Mouse (Mus musculus) Patski (cell line): ENCODE results near the gene Bglap2. TPM values are rescaled to one million over a fixed set of nuclear protein-coding genes. Genes with fewer than 3 reads are reported as not detected.
"Not testable (repeated sequence)": the region's sequence is repeated elsewhere in the genome, so short reads cannot be mapped to it uniquely, and the experiment has no call there.

Experiments used
- ATAC-seq: fragments of 100-300 bp; one replicate; pipeline ENCODE4 v1.8.0; 2021
- CTCF ChIA-PET: fragments of 350-600 bp; sonication (Branson Sonifier 250); formaldehyde crosslinking; loops from one replicate; lab custom pipeline; 2022; ENCODE audit warnings: inconsistent platforms; lab: Charles Lee
- POLR2A ChIA-PET: fragments of 350-600 bp; sonication (Branson Sonifier 250); formaldehyde crosslinking; loops from one replicate; lab custom pipeline; 2022; ENCODE audit warnings: antibody characterized with exemption, inconsistent platforms; lab: Charles Lee
- DNase-seq: peaks from one replicate; pipeline ENCODE4 v3.0.0-alpha.2; 2011; ENCODE audit warnings: low read depth, low spot score
- H3K27me3 ChIP-seq: fragments of 371-371 bp; one replicate; pipeline ENCODE4 v1.5.1; 2021
- CTCF ChIP-seq: fragments of 100-300 bp; IDR thresholded peaks from one replicate; pipeline ENCODE4 v1.5.1; 2021
- in situ Hi-C: fragments of 300-500 bp; cut with MboI; formaldehyde crosslinking; loops from 3 replicates; pipeline ENCODE4 v1.11.1; 2018; ENCODE audit warnings: low pct_unique_long_range_greater_than_20kb, mixed read lengths
- polyA plus RNA-seq: library from polyadenylated mRNA; unstranded; gene quantifications from one replicate; pipeline ENCODE4 v1.2.3, GENCODE M21; 2021

The Bglap2 gene
- polyA plus RNA-seq: not detected

DNA sequence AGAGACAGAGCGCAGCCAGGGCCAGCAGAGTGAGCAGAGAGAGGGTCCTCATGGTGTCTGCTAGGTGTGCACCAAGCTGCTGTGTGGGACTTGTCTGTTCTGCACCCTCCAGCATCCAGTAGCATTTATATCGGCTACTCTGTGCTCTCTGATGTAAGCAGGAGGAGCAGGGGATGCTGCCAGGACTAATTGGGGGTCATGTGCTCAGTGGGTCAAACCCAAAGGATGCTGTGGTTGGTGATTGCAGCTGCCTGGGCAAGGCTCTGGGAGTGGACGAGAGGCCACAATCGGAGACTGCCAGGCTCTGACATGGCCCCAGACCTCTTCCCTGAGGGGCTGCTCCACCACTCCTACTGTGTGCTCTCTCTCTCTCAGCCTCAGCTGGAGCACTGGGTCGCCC, at the start of gene Bglap2:
TSS of gene Bglap2 (minus strand) at position 101 of the 400 bp plus-strand sequence.
- POLR2A ChIA-PET, DNase-seq, in situ Hi-C loops, H3K27me3 ChIP-seq, ATAC-seq, CTCF ChIA-PET: not testable (repeated sequence)

DNA sequence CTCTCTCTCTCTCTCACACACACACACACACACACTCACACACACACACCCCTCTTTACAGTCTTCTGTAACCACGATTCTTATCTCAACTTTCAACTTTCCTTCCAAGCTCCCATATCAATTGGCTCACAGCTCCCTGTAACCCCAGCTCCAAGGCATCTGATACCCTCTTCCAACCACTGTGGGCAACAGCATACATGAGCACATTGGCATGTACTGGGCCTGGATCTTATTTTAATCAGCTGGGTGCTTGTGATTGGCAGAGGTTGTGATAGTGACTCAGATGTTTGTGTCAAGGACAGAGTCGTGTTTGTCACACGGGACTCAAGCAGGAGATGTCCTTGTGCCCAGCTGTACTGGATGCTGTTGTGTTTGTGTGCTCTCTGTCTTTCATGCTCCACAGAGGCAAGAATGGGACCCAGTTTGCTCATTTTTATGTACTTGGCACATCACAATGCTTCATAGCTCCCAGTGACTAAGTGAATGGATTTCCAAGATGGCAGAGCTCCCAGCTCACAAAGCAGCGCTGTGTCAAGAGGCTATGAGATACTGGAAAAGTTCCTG, 48.9 kb upstream of the Bglap2 start:
- DNase-seq (no peak), ATAC-seq (no peak)
- ChIA-PET CTCF (interaction anchor here (0.7 to 2.8 kb wide), 12 partner anchors 12 to 56 kb away, joined by 3 to 23 read pairs (median 4); no protein-coding TSS in a partner anchor), POLR2A (interaction anchor here (0.6 to 1.2 kb wide), 3 partner anchors 11 to 223 kb away, joined by 3 to 5 read pairs (median 4); no protein-coding TSS in a partner anchor)
- in situ Hi-C loops: no loop called here
- H3K27me3 ChIP-seq: peaks cover 21% of the 10 kb centered on the region
- TF ChIP-seq CTCF: no peak

GRCm38 (mm10) chr3:88425708-88426420, 47.4 kb upstream of the Bglap2 start:
- ATAC-seq: no peak
- TF ChIP-seq CTCF: no peak
- in situ Hi-C loops: no loop called here
- peaks cover 13% of the 10 kb centered on the region for H3K27me3 ChIP-seq
- ChIA-PET POLR2A (interaction anchor here (1.6 kb wide), 1 partner anchor 15 kb away, joined by 5 read pairs; the partner anchor contains the start of gene Pmf1), CTCF (interaction anchor here (0.6 to 4.8 kb wide), 5 partner anchors 10 to 41 kb away, joined by 3 to 35 read pairs (median 5); no protein-coding TSS in a partner anchor)
- no peak for DNase-seq

- in situ Hi-C loops: no loop called here
- POLR2A ChIA-PET: interaction anchor here (1.2 to 1.6 kb wide), 2 partner anchors 15 to 18 kb away, joined by 4 to 5 read pairs; partner anchors contain the start of gene Pmf1
- CTCF ChIA-PET: interaction anchor here (0.6 to 4.8 kb wide), 5 partner anchors 13 to 58 kb away, joined by 3 to 35 read pairs (median 5); no protein-coding TSS in a partner anchor
- H3K27me3 ChIP-seq: peaks cover 10% of the 10 kb centered on the region
- no peak for ATAC-seq
- DNase-seq: no peak
- no peak for TF ChIP-seq CTCF
These were observed 46.8 kb upstream of the Bglap2 start for GRCm38 (mm10) chr3:88425330-88425689.

GRCm38 (mm10) chr3:88424605-88425329, 46.3 kb upstream of the Bglap2 start, which contains the start of gene Slc25a44:
Gene Slc25a44, minus strand, starts transcription at chr3:88425139.
- in situ Hi-C loops: no loop called here
- no peak for TF ChIP-seq CTCF
- DNase-seq (peak; percentile 98), ATAC-seq (peak; percentile 95)
- ChIA-PET POLR2A (interaction anchor here (1.2 to 1.6 kb wide), 3 partner anchors 11 to 17 kb away, joined by 3 to 5 read pairs (median 4); partner anchors contain the start of gene Pmf1), CTCF (interaction anchor here (0.7 to 4.8 kb wide), 3 partner anchors 18 to 59 kb away, joined by 3 to 35 read pairs (median 11); no protein-coding TSS in a partner anchor)
- H3K27me3 ChIP-seq: peaks cover 4% of the 10 kb centered on the region

GRCm38 (mm10) chr3:88422020-88422720, 43.7 kb upstream of the Bglap2 start:
- POLR2A ChIA-PET: interaction anchor here (1.2 to 1.4 kb wide), 3 partner anchors 12 to 16 kb away, joined by 3 to 4 read pairs (median 3); partner anchors contain the start of gene Pmf1
- peak; percentile 70 for DNase-seq
- peak; percentile 22 for ATAC-seq
- TF ChIP-seq CTCF: no peak
- CTCF ChIA-PET: interaction anchor here (0.9 to 4.8 kb wide), 7 partner anchors 10 to 100 kb away, joined by 3 to 35 read pairs (median 5); partner anchors contain the start of gene Pmf1
- H3K27me3 ChIP-seq: no peaks in the 10 kb centered on the region
- in situ Hi-C loops: no loop called here

- in situ Hi-C loops: no loop called here
- ChIA-PET POLR2A (no interaction called here), CTCF (no interaction called here)
- TF ChIP-seq CTCF: no peak
- ATAC-seq (no peak), DNase-seq (no peak)
- no peaks in the 10 kb centered on the region for H3K27me3 ChIP-seq
These were observed 42.3 kb upstream of the Bglap2 start for GRCm38 (mm10) chr3:88420771-88421170.

- ChIA-PET POLR2A (interaction anchor here (0.7 kb wide), 1 partner anchor 11 kb away, joined by 3 read pairs; no protein-coding TSS in a partner anchor), CTCF (interaction anchor here (1.0 to 1.6 kb wide), 2 partner anchors 11 to 28 kb away, joined by 3 to 6 read pairs; no protein-coding TSS in a partner anchor)
- H3K27me3 ChIP-seq: no peaks in the 10 kb centered on the region
- ATAC-seq (no peak), DNase-seq (no peak)
- TF ChIP-seq CTCF: no peak
- in situ Hi-C loops: no loop called here
These were observed 39.5 kb upstream of the Bglap2 start for GRCm38 (mm10) chr3:88418016-88418415.

DNA sequence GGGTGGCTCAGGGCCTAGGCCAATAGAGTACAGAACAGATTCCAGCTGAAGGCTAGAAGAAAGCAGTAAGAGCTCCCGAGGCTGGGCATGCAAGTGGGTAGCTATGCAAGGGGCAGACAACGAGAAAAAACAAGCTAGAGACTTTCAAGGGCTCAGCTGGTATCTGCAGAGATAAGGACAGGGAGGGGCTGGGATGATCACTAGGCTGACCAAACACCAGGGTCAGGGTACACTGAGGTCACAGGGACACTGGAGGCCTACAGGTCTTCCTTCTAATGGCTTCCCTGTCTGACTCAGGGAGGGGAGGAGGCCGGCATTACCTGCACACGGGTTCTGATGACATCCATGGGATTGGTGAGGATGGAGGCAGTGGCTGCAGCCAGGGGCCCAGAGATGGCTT, 37.2 kb upstream of the Bglap2 start:
- no peak for ATAC-seq
- in situ Hi-C loops: no loop called here
- no peaks in the 10 kb centered on the region for H3K27me3 ChIP-seq
- CTCF ChIA-PET: interaction anchor here (0.7 to 1.5 kb wide), 3 partner anchors 10 to 50 kb away, joined by 3 to 5 read pairs (median 4); no protein-coding TSS in a partner anchor
- TF ChIP-seq CTCF: no peak
- POLR2A ChIA-PET: interaction anchor here (0.8 kb wide), 1 partner anchor 8 kb away, joined by 3 read pairs; no protein-coding TSS in a partner anchor
- DNase-seq: no peak
